Mouse (Mus musculus) large intestine, adult 2 months (tissue): ENCODE data around the gene Sobp. TPM values are rescaled to one million over a fixed set of nuclear protein-coding genes. Genes with fewer than 3 reads are reported as not detected.

ENCODE experiments used
- DNase-seq: peaks from one replicate; pipeline ENCODE4 v3.0.0-alpha.2; 2012; ENCODE audit warnings: low read depth, low spot score
- WGBS: fragments of 180-500 bp; shearing (Covaris S2); methylation state at CpG from one replicate; pipeline ENCODE4 v1.1.7; 2018; 5-methylcytosine and 5-hydroxymethylcytosine counted together
- polyA plus RNA-seq: library from polyadenylated mRNA; depleted of rRNA; stranded (reverse); fragments of >200 nt; gene quantifications from 2 replicates; pipeline ENCODE4 v1.2.3, GENCODE M21; 2012

Sobp gene
- polyA plus RNA-seq, 1 experiment = 0.57 TPM

DNA sequence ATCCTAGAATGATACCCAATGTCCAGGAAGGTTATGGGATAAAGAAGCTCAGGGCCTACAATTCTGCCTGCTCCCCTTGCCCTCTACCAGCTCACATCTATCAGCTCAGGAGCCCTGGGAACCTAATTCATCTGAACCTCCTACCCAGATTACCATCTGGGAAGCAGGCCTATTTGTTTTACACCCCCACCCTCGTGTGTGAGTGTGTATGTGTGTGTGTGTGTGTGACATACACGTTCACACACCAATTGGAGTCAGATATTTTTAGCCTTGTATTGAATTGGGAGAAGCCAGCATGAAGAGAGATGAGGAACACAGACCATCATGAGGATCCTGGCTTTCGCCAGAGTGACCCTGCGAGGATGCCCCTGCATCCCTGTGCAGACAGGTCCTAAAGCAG is 77.7 kb downstream of the Sobp start:
- WGBS = 59% methylated on average over 4 of the region's 4 CpGs

GRCm38 (mm10) chr10:43094537-43094936 is 79.8 kb downstream of the Sobp start:
- no peak for DNase-seq
- WGBS = 62% methylated on average over 5 of the region's 5 CpGs

More for the DNA sequence above, 77.7 kb downstream of the Sobp start:
- DNase-seq = no peak

- no peak for DNase-seq
- WGBS = 83% methylated on average over 10 of the region's 10 CpGs
These were observed 80.9 kb downstream of the Sobp start for GRCm38 (mm10) chr10:43093440-43093839.

DNA sequence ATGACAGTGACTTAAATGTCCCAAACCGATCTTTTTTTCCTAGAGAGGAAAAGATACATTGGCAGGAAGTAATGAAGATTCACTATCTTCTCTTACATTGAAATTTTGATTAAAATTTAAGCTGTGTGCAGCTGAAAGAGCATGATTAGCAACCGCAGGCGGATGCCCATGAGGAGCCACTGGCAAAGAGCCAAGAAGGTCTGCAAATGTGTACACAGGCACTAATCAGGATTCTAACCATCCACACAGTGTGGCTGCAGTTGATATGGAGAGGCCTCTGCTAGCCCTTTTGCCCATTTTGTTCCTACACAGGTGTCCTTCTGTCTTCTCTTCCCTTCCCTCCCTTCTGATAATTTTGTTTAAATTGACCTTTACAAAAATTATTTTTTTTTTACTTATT is 84.3 kb downstream of the Sobp start:
- WGBS = 53% methylated on average over 3 of the region's 3 CpGs
- DNase-seq = no peak

- DNase-seq = no peak
- WGBS = 64% methylated on average over 2 of the region's 2 CpGs
These were observed 86.9 kb downstream of the Sobp start for GRCm38 (mm10) chr10:43087421-43087820.

DNA sequence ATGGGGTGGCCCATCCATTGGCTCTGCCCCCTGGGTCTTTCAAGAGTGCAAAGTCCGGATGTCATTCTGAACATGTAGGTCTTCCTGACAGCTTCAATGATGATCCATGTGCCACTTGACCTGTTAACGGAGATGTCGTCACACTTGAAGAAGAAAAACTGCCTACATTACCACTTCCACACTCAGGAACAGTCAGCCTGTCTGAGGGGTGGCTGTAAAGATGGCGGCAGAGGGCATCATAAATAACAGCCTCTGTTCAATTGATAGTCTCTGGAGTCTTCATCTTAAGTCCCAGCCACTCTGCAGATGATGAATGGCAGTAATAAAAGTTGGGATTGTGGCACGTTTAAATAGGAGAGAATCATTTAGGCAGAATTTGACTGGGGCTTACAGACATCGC is 87.4 kb downstream of the Sobp start:
- WGBS = 72% methylated on average over 6 of the region's 6 CpGs

DNA sequence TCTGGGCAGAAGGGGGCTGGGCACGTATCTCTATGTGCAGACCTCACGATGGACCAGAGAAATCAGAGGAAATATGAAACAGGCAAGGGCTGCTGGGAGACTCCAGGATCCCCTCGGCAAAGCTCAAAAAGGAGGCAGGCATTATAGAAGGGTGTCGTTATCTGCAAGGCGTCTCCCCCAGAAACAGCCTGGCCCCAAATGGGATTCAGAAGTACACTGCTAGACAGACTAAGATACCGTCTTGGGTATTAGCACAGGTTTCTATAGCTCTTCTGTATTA is 90.3 kb downstream of the Sobp start:
- WGBS = 73% methylated on average over 6 of the region's 6 CpGs
- no peak for DNase-seq

More for the DNA sequence above, 87.4 kb downstream of the Sobp start:
- no peak for DNase-seq

DNA sequence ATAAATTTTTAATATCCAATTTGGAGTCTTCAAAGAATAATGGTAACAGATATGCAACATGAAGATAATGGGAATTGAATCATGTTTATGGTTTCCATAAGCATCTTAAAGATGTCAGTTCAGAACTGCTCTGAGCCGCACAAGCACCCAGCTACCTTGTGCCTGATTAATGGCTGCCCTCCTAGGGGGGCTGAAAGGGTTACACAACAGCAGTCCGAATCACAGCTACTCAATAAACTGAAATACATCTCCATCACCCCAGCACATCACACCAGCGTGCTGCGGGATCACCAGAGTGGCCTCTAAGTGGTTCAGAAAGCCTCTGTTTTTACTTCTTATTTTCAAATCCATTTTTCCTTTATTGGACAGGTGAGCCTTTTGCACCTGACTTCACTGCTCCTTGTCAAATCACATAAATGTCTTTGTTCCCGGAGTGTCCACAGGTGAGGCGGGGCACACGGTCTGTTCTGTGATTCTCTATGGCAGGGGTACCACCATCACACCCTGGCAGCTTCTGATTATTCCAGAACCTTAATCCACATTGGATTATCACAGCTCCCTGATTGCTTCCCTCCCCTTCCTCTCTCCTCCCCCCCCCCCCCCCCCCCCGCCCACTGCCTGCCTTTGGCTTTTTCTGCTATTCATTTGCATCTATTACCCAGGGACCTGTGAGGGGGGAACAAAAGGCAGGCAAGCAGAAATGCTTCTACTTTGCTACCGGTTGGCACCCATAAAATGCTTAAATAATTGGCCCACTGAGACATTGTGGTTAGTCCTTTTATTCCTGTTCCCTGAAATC is 90.8 kb downstream of the Sobp start:
- no peak for DNase-seq
- 64% methylated on average over 9 of the region's 9 CpGs for WGBS

GRCm38 (mm10) chr10:43081316-43081715 is 93.0 kb downstream of the Sobp start:
- DNase-seq = no peak
- WGBS = 67% methylated on average over 3 of the region's 3 CpGs

DNA sequence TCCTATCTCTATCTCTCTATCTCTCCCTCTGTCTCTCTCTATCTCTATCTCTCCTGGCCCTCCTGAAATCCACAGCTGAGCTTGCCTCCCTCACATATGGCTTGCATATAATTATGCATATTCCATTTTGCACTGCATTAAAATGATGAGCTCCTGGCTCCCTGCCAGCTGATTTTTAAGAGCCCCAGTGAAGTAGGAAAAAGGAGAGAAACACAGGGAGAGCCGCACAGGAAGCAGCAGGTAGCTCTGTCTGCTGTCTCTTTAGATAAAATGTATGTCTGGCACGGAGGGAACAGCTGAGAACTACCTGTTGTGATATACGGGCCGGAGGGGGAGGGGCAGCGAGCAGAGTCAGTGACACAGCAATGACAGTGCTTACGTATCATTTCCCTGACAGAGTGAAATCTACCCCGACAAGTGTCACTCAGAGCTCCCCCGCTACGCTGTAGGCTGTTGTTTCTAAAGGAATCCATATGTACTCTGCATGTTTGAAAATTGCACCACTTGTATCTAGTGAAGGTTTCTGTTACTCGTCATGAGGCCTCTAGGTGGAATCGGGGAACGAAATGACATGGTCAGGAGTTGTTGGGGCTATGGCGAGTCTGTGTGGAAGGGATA is 98.7 kb downstream of the Sobp start:
- 73% methylated on average over 13 of the region's 13 CpGs for WGBS
- DNase-seq = no peak

GRCm38 (mm10) chr10:43073281-43073680 is 101.0 kb downstream of the Sobp start:
- DNase-seq = no peak
- 51% methylated on average over 8 of the region's 8 CpGs for WGBS

DNA sequence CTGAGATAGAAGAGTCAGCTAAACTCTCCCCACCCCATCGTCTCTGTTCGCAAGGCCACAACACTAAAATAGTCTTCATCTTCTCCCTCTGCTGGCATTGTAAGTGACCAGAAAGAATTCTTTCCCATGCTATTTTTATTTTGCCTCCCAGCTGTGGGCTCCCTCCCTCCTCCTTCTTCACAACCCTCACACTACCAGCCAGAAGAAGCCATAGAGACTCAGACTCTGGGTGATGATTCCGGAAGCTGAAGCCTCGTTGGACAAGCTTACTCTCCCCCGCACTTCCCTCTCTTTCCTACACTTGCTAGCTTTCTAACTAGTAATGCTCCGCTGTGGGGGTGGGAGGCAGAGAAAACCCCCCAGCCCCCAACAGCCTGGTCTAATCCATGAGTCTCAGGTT is 103.4 kb downstream of the Sobp start:
- no peak for DNase-seq
- WGBS = 81% methylated on average over 6 of the region's 6 CpGs

GRCm38 (mm10) chr10:43065331-43065730 is 109.0 kb downstream of the Sobp start:
- no peak for DNase-seq
- WGBS = 71% methylated on average over 7 of the region's 7 CpGs

DNA sequence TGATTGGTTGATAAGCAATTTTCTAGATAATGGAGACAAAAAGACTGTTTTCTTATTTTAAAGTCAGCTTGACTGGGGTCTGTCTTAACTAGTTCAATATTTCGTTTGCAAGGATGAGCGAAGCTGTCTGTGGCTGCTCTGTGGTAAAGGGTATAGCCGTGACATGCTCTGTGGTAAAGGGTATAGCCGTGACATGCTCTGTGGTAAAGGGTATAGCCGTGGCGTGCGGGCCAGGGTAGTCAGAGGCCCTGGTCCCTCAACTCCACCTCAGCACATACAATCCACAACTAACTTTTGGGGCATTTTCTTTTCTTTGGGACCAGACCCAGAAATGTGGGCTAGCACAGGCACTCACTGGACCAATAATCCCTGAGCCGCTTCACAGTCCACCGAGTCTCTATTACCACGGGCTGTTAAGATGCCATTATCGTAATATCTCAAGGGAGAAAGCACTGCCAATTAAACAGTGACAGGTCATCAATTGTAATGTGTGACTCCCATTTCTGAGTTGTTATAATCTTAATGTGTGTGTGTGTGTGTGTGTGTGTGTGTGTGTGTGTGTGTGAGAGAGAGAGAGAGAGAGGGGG is 112.7 kb downstream of the Sobp start:
- no peak for DNase-seq
- WGBS = 90% methylated on average over 11 of the region's 11 CpGs

DNA sequence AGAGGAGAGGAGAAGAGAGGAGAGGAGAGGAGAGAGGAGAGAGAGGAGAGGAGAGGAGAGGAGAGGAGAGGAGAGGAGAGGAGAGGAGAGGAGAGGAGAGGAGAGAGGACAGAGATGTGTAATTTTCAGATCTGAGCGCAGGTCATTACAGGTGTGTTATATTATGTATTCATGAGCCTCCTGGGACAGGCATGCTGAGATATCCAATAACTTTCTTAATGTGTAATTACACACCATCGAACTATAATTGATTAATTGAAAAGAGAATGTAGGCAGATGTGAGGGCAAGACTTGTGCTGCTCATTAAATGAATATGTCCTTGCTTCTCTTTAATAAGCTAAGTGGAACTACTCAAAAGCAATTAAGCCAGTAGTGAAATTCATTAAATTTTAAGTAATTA is 118.9 kb downstream of the Sobp start:
- 89% methylated on average over 2 of the region's 2 CpGs for WGBS
- no peak for DNase-seq

DNA sequence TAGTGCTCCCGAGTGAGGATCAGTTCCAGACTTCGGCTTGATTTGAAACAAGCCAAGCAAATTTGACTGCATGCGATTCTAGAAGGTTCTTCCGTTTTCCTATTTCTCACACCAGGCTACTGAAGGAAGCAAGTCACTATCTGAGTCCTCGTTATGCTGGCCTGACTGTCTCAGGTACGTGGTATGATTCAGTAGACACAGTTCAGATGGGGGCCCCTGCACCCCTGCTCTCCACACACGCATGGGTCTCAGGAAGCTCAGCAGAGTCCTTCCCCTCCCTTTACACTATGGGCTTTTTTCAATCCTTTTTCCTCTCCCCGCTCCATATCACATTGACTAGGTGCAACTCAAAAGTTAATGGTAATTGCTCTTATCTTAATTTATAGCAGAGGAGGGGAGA is 119.6 kb downstream of the Sobp start:
- WGBS = 69% methylated on average over 8 of the region's 8 CpGs
- DNase-seq = no peak

DNA sequence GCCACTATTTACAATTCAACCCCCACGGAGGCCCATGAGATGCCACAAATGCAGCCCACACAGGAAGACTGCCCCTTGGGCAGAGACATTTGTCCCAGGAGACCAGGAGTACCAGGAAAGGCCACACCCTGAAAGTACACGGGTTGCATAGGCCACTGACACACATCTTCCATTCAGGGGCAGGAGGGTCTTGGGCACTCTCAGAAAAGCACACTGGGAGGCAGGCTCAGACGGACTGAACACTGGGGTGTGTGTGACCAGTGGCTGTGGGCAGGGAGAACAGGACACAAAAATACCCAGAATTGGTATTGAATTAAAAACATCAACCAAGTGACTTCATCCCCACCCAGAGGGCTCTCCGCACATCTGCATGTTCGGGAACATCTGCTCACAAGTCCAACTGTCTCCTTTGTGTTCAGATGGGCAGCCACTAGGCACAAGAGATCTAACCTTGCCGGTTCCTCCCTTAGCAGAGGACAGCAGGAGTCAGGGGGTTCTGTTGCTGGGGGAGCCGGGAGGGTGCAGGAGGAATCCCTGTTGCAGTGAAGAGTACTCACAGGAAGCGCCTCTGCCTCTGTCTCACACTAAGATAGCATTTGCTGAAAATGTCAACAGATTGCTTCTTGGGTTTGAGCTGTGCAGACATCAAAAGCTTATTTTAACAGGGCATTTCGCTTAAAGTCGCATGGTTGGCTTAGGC is 120.3 kb downstream of the Sobp start:
- no peak for DNase-seq
- 67% methylated on average over 10 of the region's 10 CpGs for WGBS

GRCm38 (mm10) chr10:43052462-43052861 is 121.9 kb downstream of the Sobp start:
- 58% methylated on average over 5 of the region's 5 CpGs for WGBS
- DNase-seq = no peak

- 52% methylated on average over 6 of the region's 6 CpGs for WGBS
- no peak for DNase-seq
These were observed 126.5 kb downstream of the Sobp start for GRCm38 (mm10) chr10:43047804-43048348.
